Mouse (Mus musculus): ENCODE data around the gene Kcnj5. TPM values are rescaled to one million over a fixed set of nuclear protein-coding genes. Genes with fewer than 3 reads are reported as not detected.

The Kcnj5 gene
- total RNA-seq, 1 experiment = 0.13 TPM

DNA sequence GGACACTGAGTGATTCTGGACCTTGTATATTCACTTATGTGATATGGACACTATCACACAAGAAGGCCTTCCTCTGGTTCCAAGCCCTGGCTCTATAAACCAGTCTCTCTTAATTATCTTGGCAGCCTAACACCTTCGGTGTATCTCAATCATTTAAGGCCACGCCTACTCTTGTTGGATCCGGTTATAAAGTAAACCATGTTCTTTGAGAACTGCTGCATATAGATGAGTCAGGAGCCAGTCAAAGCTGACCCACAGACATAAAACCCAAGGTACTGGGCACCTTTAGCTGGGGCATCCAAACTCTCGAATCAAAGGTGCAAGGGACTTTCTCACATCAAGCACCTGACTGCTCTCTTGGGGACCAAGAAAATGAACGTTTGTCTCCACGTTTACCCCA lies 28.1 kb upstream of the Kcnj5 start, which contains the start of gene Kcnj1:
Gene Kcnj1 (plus strand): TSS at position 292 of the 400 bp plus-strand sequence.
- no peak for DNase-seq (ENCODE audit: low read depth, low spot score)
- TF ChIP-seq ZNF384 (IDR thresholded peaks at IDR 0.05; ENCODE audit: low read depth, low read length) = no peak
- no peak for TF ChIP-seq HCFC1 (IDR thresholded peaks at IDR 0.05; ENCODE audit: borderline replicate concordance, insufficient read depth, low read length)
- TF ChIP-seq CHD2 (IDR thresholded peaks at IDR 0.05; ENCODE audit: low read depth, low read length) = no peak
- TF ChIP-seq MAFK (IDR thresholded peaks at IDR 0.05; ENCODE audit: insufficient read depth, low read depth, low read length) = no peak
- TF ChIP-seq ZC3H11A (IDR thresholded peaks at IDR 0.05; ENCODE audit: borderline replicate concordance, low read depth, low read length) = no peak
- Histone ChIP-seq H3K9ac (ENCODE audit: insufficient read depth, low read depth, low read length, poor library complexity, severe bottlenecking) (no peak within 1 kb of the TSS), H3K4me3 (ENCODE audit: insufficient read depth in 1 of 2, low read depth in 1 of 2, low read length in 2 of 2, poor library complexity in 1 of 2, severe bottlenecking in 1 of 2) (no peak within 1 kb of the TSS), H3K4me1 (ENCODE audit: control insufficient read depth in 2 of 2, insufficient read depth in 2 of 2, low read length in 2 of 2, poor library complexity in 1 of 2) (peaks cover 8 to 10% of the 10 kb centered on the region in 2 experiments; a peak in 3 of 4 replicates), H3K36me3 (ENCODE audit: control insufficient read depth, insufficient read depth, low read length, poor library complexity, severe bottlenecking) (no peaks in the 10 kb centered on the region), H3K27ac (ENCODE audit: insufficient read depth, low read depth, low read length, poor library complexity, severe bottlenecking) (no peak within 1 kb of the TSS), H3K9me3 (ENCODE audit: control insufficient read depth, insufficient read depth, low read depth, low read length) (no peaks in the 10 kb centered on the region)
- in situ Hi-C loops (cut with MboI; ENCODE audit: low sequenced_read_pairs in 2 of 2, unreplicated experiment in 2 of 2) = no loop called here

DNA sequence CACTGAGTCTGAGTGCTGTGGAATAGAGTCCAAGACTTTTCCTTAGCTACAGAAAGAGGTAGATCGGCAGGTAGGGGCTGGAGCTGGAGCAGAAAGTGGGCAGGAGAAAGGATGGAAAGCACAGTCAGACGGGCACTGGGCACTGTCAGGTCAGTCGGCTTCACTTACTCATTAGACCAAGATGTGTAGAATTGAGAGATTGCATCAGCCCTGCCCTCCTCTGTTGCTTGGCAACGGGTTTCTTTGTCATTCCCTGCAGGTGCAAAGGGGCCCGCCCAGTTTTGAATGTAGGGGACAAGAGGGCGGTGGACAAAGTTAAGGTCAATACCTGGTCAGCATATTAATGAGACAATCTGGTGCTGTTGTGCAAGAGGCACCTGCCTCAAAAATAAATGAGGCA lies 25.2 kb upstream of the Kcnj5 start:
- no peak for TF ChIP-seq ZNF384 (IDR thresholded peaks at IDR 0.05; ENCODE audit: low read depth, low read length)
- no peak for TF ChIP-seq MAFK (IDR thresholded peaks at IDR 0.05; ENCODE audit: insufficient read depth, low read depth, low read length)
- TF ChIP-seq ZC3H11A (IDR thresholded peaks at IDR 0.05; ENCODE audit: borderline replicate concordance, low read depth, low read length) = no peak
- no peak for TF ChIP-seq HCFC1 (IDR thresholded peaks at IDR 0.05; ENCODE audit: borderline replicate concordance, insufficient read depth, low read length)
- TF ChIP-seq CHD2 (IDR thresholded peaks at IDR 0.05; ENCODE audit: low read depth, low read length) = no peak
- DNase-seq (ENCODE audit: low read depth, low spot score) = peak; percentile 45
- Histone ChIP-seq H3K9me3 (ENCODE audit: control insufficient read depth, insufficient read depth, low read depth, low read length) (no peaks in the 10 kb centered on the region), H3K9ac (ENCODE audit: insufficient read depth, low read depth, low read length, poor library complexity, severe bottlenecking) (peak overlapping the region; percentile 48; the same call in 1 of the 2 replicates), H3K4me3 (ENCODE audit: insufficient read depth in 1 of 2, low read depth in 1 of 2, low read length in 2 of 2, poor library complexity in 1 of 2, severe bottlenecking in 1 of 2) (peak overlapping the region in 1 of 2 experiments; percentile 7; a peak in 1 of 4 replicates), H3K36me3 (ENCODE audit: control insufficient read depth, insufficient read depth, low read length, poor library complexity, severe bottlenecking) (no peaks in the 10 kb centered on the region), H3K27ac (ENCODE audit: insufficient read depth, low read depth, low read length, poor library complexity, severe bottlenecking) (peak overlapping the region; percentile 49; the same call in 1 of the 2 replicates), H3K4me1 (ENCODE audit: control insufficient read depth in 2 of 2, insufficient read depth in 2 of 2, low read length in 2 of 2, poor library complexity in 1 of 2) (peaks cover 8% of the 10 kb centered on the region in 2 experiments; a peak in 3 of 4 replicates)
- in situ Hi-C loops (cut with MboI; ENCODE audit: low sequenced_read_pairs in 2 of 2, unreplicated experiment in 2 of 2) = no loop called here

DNA sequence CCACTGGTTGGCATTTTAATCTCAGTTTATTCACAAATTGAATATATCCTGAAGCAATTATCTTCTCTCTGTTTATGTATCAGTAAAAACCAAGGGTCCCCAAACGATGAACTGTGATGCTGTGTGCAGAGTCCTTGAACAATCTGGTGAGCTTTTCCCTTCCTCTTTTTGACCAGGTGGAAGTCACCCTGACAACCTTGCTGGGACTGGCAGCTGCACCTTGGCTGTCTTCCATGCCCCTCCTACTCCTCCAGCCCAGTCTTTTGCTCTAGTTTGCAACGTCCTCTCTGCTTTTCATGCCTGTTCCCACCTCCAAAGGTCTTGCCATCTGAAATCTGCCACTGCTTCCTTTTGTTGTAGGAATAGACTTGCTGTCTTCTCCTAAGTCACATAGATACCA lies 24.7 kb upstream of the Kcnj5 start:
- in situ Hi-C loops (cut with MboI; ENCODE audit: low sequenced_read_pairs in 2 of 2, unreplicated experiment in 2 of 2) = no loop called here
- Histone ChIP-seq H3K4me3 (ENCODE audit: insufficient read depth in 1 of 2, low read depth in 1 of 2, low read length in 2 of 2, poor library complexity in 1 of 2, severe bottlenecking in 1 of 2) (no peak overlapping the region), H3K9ac (ENCODE audit: insufficient read depth, low read depth, low read length, poor library complexity, severe bottlenecking) (no peak overlapping the region), H3K27ac (ENCODE audit: insufficient read depth, low read depth, low read length, poor library complexity, severe bottlenecking) (no peak overlapping the region), H3K36me3 (ENCODE audit: control insufficient read depth, insufficient read depth, low read length, poor library complexity, severe bottlenecking) (no peaks in the 10 kb centered on the region), H3K4me1 (ENCODE audit: control insufficient read depth in 2 of 2, insufficient read depth in 2 of 2, low read length in 2 of 2, poor library complexity in 1 of 2) (peaks cover 8% of the 10 kb centered on the region in 2 experiments; a peak in 3 of 4 replicates), H3K9me3 (ENCODE audit: control insufficient read depth, insufficient read depth, low read depth, low read length) (no peaks in the 10 kb centered on the region)
- DNase-seq (ENCODE audit: low read depth, low spot score) = no peak
- TF ChIP-seq MAFK (IDR thresholded peaks at IDR 0.05; ENCODE audit: insufficient read depth, low read depth, low read length) = no peak
- TF ChIP-seq HCFC1 (IDR thresholded peaks at IDR 0.05; ENCODE audit: borderline replicate concordance, insufficient read depth, low read length) = no peak
- no peak for TF ChIP-seq CHD2 (IDR thresholded peaks at IDR 0.05; ENCODE audit: low read depth, low read length)
- no peak for TF ChIP-seq ZC3H11A (IDR thresholded peaks at IDR 0.05; ENCODE audit: borderline replicate concordance, low read depth, low read length)
- no peak for TF ChIP-seq ZNF384 (IDR thresholded peaks at IDR 0.05; ENCODE audit: low read depth, low read length)

DNA sequence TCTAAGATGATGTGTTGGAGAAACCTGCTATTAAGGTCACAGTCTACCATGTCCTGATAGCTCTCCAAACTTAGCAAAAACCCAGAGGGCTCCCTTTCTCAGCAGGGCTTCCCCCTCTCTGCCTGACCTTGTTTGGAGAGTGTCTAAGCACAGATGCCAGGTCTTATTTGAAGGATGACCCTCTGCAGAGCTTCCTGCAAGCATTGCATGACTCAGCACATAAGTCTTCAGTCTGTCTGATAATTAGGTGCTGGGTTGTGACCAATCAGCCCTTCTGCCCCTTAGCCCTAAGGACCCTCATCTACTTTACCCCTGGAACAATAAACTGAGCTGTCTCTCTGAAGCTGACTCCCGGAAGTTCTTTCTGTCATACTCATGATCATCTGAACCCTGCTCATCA lies 16.6 kb upstream of the Kcnj5 start:
- no peaks in the 10 kb centered on the region for H3K9me3 ChIP-seq (ENCODE audit: control insufficient read depth, insufficient read depth, low read depth, low read length)
- in situ Hi-C loops (cut with MboI; ENCODE audit: low sequenced_read_pairs in 2 of 2, unreplicated experiment in 2 of 2) = no loop called here
- no peak overlapping the region for H3K9ac ChIP-seq (ENCODE audit: insufficient read depth, low read depth, low read length, poor library complexity, severe bottlenecking)
- TF ChIP-seq ZC3H11A (IDR thresholded peaks at IDR 0.05; ENCODE audit: borderline replicate concordance, low read depth, low read length) (no peak), MAFK (IDR thresholded peaks at IDR 0.05; ENCODE audit: insufficient read depth, low read depth, low read length) (peak; percentile 92)
- no peak for DNase-seq (ENCODE audit: low read depth, low spot score)
- H3K27ac ChIP-seq (ENCODE audit: insufficient read depth, low read depth, low read length, poor library complexity, severe bottlenecking) = no peak overlapping the region
- H3K4me3 ChIP-seq (ENCODE audit: insufficient read depth in 1 of 2, low read depth in 1 of 2, low read length in 2 of 2, poor library complexity in 1 of 2, severe bottlenecking in 1 of 2) = no peak overlapping the region
- H3K36me3 ChIP-seq (ENCODE audit: control insufficient read depth, insufficient read depth, low read length, poor library complexity, severe bottlenecking) = no peaks in the 10 kb centered on the region
- peaks cover 3% of the 10 kb centered on the region in 2 experiments; a peak in 2 of 4 replicates for H3K4me1 ChIP-seq (ENCODE audit: control insufficient read depth in 2 of 2, insufficient read depth in 2 of 2, low read length in 2 of 2, poor library complexity in 1 of 2)

DNA sequence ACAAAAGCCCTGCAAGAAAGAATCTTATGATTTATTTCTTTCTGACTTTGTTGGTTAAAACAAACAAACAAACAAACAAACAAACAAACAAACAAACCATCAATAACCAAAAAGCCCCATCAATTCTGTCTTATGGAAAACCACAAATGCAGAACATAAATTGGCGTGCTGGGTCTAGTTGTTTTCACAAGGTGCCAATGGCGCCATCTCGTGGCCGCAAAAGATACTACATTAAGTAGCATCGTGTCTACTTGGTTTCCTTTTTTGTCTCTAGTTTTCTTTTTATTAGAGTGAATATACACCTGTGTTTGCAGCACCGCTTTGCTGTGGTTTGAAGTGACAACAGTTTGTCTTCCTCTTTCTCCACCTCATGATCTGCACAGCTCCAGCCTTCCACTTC lies 6.2 kb upstream of the Kcnj5 start:
- H3K36me3 ChIP-seq (ENCODE audit: control insufficient read depth, insufficient read depth, low read length, poor library complexity, severe bottlenecking) = no peaks in the 10 kb centered on the region
- peaks cover 0 to 2% of the 10 kb centered on the region in 2 experiments; a peak in 1 of 4 replicates for H3K4me1 ChIP-seq (ENCODE audit: control insufficient read depth in 2 of 2, insufficient read depth in 2 of 2, low read length in 2 of 2, poor library complexity in 1 of 2)
- in situ Hi-C loops (cut with MboI; ENCODE audit: low sequenced_read_pairs in 2 of 2, unreplicated experiment in 2 of 2) = no loop called here
- no peak overlapping the region for H3K4me3 ChIP-seq (ENCODE audit: insufficient read depth in 1 of 2, low read depth in 1 of 2, low read length in 2 of 2, poor library complexity in 1 of 2, severe bottlenecking in 1 of 2)
- peak; percentile 69; the same call in 1 of the 2 replicates for TF ChIP-seq ZC3H11A (IDR thresholded peaks at IDR 0.05; ENCODE audit: borderline replicate concordance, low read depth, low read length)
- TF ChIP-seq ZNF384 (IDR thresholded peaks at IDR 0.05; ENCODE audit: low read depth, low read length) = no peak
- no peak overlapping the region for H3K27ac ChIP-seq (ENCODE audit: insufficient read depth, low read depth, low read length, poor library complexity, severe bottlenecking)
- H3K9me3 ChIP-seq (ENCODE audit: control insufficient read depth, insufficient read depth, low read depth, low read length) = no peaks in the 10 kb centered on the region
- no peak overlapping the region for H3K9ac ChIP-seq (ENCODE audit: insufficient read depth, low read depth, low read length, poor library complexity, severe bottlenecking)
- peak; percentile 47 for DNase-seq (ENCODE audit: low read depth, low spot score)

Data from ES-E14 (cell line).